Mouse (Mus musculus) telencephalon, adult 2 months (tissue): ENCODE measurements around the gene Gbp2b.
"Not testable (repeated sequence)": the region's sequence is repeated elsewhere in the genome, so short reads cannot be mapped to it uniquely, and the experiment has no call there.

Experiments used
- DNase-seq: peaks from one replicate; pipeline ENCODE4 v3.0.0-alpha.2; 2011; ENCODE audit warnings: low read depth, low spot score

The Gbp2b gene

DNA sequence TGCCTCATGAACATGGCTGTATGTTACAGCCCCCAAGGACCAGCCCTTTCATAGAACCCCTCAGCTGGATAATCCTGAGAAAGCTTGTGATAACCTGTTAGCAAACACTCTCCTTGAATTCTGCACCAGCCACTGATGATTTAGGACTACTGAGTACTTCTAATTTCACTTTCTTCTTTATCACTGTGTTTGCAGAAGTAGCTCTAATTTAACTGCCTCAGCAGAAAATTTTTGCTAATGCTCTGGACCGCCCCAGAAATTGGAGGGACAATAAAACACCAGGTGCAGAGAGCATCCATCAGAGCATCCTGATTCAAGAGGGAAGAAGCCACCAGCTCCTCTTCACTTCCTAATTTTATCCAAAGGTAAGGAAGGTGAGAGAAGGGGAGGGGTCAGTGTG, at the start of gene Gbp2b:
Gbp2b (plus strand) TSS at position 301 of the 400 bp plus-strand sequence.
- DNase-seq = no peak

DNA sequence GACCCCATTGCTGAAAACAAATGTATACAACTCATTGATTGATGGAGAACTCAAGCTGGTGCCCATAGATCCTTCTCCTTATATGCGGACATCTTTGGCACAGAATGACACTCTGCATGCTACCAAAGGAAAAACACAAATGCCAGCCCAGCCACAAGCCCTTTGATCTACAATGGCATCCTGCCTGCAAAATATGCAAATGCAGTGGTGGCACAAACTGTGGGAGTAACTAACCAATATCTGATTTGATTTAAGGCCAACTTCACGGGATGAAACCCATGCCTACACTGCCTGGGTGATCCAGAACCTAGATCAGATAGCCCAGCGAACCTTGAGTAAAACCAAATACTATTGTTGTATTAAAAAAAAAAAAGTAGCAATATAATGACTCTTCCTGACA, 48.0 kb upstream of the Gbp2b start:
- no peak for DNase-seq

DNA sequence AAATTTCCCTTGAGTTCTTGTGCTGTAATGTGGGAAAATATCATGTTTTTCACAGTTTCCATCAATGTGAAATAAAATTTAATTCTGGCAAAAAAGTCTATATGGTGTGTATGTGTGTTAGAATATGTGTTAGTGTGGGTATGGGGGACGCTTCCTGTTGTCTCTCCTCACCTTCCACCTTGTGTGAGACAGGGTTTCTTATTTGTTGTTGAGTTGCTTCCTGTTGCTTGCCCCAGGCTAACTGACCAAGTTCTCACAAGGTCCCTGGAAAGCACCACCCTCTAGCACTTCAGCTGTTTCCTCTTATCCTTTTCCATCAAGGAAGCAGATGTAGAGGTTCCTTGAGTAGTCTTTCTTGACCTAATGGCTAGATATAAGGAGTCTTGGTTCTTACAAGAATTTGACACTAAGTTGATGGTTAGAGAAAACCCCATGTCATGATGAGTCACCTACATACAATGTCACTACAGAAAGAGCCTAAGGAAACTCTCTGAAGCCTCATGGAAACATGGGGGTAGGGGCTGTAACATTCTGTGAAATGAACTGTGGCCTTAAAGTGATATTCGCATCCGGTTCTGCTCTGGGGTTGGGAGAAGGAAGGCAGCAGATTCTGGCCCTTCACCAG, 44.5 kb upstream of the Gbp2b start:
- DNase-seq = no peak

DNA sequence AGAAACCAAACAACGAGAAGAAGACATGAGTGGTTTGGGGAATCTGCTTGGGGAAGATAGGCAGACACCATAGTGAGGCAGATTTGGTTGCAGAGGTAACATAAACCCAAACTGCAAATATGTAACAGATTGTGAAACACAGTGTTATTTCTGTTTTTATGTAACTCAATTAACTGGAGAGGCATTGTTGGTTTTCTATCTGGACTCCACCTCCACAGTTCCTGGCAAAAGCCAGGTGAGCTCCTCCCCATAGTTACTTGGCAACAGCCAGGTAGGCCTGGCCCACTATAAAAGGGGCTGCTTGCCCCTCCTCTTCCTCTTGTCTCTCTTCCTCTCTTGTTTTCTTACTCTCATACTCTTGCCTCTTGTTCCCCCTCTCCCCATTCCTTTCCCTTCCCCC, 40.0 kb upstream of the Gbp2b start:
- no peak for DNase-seq

DNA sequence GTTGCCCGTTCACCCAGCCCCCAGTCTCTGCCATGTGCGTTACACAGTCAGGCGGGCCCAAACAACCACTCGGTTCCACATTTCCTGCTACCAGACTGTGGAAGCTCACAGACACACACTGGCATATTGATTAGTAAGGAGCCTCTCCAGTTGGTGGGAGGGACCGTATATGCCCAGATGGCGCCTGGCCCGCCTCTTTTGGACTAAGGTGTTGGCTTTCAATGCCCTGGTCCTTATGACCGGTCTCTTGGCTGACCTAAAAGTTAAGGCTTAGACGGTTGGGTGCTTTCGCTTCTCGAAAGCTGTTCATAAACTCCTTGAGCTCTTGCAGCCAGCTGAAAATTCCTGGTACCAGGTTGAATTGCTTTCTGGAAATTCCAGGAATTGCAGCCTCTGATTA, 39.0 kb upstream of the Gbp2b start:
- no peak for DNase-seq

DNA sequence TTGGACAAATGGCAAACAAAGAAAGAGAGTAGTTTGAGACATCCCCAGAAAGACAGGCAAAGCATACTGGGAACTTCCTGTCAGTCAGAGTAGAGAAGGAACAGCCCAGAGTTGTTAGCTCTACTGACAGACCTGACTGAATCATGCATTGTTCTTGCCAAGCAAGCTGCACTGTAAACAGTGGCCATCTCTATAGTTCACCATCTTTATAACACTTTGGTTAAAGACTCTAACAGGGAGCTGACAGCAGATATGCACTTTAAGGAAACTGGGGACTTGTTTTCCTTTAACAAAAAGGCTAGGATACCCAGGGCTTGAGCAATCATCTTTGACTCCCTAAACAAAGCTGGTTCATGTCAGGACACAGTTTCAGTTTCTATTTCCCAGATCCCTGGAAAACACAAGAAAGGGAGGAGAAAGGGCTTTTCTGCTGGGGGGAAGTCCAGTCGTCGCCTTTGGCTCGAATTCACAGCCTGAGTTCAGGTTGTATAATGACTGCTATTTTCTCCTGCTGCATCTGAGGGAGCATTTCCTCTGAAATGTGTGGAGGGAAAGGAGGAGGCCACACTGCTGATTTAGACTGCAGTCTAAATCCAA, 34.9 kb upstream of the Gbp2b start, which contains the start of gene Gbp3:
Gbp3 (plus strand) TSS at position 395 of the 597 bp plus-strand sequence.
- no peak for DNase-seq

DNA sequence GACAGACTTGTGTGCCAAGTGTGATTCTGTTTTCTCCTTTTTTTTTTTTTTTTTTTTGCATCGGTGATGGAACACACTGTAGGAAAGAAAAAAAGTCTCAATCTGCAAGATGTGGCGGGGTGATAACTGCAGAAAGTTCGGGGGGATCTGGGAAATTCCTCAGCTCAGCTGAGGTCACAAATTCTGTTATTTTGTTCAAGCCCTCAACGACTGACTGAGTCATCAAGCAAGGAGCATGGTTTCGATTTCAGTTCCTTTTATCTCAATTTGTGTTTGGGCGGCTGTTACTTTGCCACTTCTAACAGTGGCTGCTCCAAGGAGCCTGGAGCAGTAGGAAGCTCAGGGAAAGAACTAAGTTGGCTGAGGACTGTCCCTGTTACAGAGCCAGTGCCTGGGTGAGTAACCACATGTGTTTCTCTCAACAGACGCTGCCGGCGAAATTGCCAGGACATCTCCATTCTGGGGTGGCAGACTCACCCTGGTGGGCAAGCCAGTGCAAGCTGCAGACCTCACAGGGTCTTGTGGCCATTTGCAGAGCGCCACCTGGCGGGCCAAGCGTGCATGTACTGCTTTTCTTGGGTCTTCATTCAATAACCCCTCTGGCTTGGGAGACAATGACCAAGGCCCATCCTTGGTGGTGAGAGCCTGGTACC, 34.2 kb upstream of the Gbp2b start:
- DNase-seq = peak; percentile 28

DNA sequence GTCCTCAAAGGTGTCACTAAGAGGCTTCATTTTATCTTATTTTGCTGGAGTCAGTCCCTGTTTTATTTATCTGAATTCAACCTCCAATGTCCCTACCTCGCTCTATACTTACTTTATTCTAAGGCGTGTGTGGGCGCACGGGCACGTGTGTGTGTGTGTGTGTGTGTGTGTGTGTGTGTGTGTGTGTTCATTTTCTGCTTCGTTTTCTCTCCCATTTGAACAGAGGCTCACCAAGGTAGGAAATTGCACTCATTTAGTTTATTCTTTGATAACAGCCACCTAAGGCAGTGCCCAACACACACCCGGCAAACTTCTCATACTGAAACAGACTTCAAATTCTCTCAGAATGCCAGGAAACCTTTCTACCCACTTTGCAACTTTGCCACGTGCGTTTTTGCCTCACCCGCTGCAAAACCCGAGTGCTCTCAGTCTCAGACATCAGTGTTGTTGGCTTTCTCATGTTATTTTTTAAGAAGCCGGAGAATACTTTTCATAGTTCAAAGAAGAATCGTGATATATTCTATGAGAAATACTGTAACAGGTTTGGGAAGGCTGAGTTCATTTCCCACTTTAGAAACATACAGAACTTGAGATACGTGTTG, 33.5 kb upstream of the Gbp2b start:
- no peak for DNase-seq

DNA sequence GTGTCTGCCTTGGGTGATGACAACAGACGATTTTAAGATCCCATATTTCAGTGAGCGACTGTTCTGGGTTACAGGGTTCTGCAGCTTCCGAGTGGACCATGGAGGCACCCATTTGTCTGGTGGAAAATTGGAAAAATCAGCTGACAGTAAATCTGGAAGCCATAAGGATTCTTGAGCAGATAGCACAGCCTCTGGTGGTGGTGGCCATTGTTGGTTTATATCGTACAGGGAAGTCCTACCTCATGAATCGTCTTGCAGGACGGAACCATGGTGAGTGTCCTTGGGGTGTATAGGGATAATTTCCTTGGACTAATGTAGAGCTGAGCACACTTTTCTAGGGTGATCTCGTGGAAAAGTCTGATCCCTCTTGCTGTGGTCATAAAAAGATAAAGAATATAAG, 33.0 kb upstream of the Gbp2b start:
- DNase-seq = no peak

DNA sequence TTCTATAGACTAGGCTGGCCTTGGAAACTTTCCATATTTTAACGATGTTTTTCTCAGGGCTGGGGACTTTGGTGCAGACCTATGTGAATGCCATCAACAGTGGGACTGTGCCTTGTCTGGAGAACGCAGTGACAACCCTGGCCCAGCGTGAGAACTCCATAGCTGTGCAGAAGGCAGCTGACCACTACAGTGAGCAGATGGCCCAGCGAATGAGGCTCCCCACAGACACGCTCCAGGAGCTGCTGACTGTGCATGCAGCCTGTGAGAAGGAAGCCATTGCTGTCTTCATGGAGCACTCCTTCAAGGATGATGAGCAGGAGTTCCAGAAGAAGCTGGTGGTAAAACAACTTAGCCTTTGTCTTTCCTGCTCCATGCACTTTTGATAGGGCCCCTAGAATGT, 27.2 kb upstream of the Gbp2b start:
- DNase-seq = not testable (repeated sequence)

DNA sequence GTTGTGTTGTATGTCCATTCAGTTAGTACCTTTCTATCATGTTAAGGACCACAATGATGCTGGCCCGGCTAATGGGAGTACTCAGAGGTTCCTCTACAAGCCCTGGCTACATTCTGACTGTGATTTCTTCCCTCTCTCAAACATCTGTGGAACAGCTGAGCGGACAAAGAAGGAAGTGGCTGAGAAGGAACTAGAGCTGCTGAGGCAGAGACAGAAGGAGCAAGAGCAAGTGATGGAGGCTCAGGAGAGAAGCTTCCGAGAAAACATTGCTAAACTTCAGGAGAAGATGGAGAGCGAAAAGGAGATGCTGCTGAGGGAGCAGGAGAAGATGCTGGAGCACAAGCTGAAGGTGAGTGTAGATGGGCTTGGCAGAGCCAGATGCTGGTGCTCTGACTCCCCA, 23.9 kb upstream of the Gbp2b start:
- DNase-seq = no peak

DNA sequence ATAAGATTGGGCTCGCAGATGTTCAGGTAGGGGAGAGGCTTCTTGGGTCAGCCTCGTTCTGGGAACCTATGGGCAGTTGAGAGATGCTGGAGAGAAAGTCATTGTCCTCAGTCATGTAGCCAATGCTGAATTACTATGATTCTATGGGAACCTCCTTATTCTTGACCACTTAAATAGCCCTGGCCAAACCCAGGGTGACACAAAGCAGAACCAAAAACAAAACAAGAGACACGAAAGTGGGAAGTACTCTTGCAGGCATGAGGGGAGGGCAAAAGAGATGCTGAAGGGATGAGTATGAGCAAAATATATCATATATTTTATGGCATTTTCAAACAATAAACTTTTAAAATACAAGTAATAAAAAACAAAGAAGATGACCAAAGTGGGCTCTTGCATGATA, 17.5 kb upstream of the Gbp2b start:
- DNase-seq = no peak

DNA sequence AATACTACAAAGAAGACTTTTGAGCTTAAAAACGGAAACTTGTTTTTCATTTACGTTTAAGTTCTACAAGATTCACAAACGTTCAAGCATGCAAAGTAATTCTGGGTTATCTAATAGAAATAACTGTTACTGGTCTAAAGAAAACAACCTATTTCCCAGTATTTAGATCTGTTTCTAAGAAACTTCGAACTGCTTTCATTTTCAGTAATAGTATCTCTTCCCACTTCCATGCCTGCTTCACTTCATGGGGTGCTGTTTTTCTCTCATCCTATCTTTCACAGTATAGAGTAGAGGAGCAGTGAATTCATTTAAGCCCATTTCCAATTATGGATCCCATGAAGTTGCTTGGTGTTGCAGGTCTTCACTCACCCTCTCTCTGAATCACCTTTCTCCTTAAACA, 16.3 kb upstream of the Gbp2b start:
- DNase-seq = no peak

DNA sequence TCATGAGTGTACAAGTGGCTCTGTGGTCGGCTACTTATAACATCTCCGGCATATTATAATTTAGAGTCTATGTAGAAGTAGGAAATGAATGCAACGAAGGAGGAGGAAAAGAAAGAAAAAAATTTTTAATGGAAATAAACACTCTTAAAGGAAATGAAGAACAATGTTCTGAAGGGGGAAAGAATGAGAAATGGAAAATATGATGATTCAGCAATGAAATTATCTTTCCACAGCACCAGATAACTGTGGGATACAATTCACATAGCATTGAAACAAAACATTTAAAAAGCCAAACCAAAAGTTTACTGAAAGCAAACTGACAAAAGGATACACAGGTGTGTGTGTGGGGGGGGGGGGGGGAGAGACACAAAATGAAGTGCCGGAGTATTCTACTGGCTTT, 11.6 kb upstream of the Gbp2b start:
- no peak for DNase-seq

DNA sequence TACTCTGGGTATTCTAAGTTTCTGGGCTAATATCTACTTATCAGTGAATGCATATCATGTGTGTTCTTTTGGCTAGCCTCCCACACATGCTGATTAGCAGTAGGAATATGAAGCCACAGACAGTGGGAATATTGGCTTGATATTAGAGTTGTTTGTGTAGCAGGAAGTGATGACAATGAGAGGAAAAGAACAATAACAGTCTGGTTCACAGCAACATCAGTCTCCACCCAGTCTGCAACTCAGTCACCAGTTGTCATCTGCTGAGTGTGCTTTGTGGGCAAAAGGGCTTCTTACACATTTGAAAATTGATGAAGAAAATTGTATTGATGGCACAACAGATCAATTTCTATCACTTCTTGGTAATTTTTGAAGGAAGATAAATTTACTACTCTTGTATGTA, 7.3 kb upstream of the Gbp2b start:
- no peak for DNase-seq

DNA sequence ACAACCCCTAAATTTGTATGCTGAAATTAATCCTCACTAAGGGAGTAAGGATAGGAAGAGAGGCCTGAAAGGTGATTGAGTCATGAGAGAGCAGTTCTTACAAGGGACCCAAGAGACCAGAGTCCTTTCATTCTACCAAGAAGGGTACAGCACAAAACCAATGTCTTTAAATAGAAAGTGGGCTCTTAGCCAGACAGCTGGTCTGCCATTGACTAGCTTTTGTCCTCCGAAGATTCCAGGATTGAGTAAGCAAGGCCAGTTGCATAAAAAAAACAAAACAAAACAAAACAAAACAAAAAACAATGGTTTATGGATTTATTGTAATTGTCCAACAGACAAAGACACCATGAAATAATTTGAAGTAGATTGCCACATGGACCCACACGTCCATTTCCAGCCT, 5.8 kb upstream of the Gbp2b start:
- DNase-seq = no peak

DNA sequence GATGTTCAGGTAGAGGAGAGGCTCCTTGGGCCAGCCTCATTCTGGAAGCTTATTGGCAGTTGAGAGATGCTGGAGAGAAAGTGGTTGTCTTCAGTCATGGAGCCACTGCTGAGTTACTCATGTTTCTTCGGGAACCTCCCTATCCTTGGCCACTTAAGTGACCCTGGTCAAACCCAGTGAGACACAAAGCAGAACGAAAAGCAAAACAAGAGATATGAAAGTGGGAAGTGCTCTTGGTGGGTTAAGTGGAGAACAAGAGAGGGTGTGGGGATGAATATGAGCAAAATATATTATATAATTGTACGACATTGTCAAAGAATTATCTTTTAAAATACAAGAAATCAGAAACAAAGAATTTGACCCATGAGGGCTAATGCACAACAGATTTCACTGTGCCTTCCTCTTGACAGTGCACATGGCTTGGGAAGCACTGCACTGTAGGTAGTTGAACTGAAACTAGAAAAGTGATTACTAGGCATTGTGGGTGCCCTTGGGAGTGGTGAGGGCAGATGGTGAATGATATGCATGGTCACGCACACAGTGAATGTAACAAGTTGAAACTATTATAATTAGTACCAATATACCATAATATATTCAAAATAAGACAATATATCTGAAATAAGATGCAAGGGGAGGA, 4.1 kb upstream of the Gbp2b start:
- no peak for DNase-seq

DNA sequence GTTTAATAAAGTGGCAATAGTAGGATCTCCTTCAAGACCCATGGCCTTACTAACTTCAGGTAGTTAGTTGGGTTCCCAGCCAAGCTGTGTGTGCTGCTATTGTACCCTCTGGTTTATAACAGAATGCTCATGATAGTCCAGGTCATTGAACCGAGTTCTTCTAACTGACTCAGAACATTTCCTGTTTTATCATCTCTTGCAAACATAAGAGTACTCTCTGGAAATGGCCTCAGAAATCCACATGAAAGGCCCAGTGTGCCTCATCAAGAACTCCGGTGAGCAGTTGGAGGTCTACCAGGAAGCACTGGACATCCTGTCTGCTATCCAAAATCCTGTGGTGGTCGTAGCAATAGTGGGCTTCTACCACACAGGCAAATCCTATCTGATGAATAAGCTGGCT, 3.3 kb downstream of the Gbp2b start:
- DNase-seq = no peak

DNA sequence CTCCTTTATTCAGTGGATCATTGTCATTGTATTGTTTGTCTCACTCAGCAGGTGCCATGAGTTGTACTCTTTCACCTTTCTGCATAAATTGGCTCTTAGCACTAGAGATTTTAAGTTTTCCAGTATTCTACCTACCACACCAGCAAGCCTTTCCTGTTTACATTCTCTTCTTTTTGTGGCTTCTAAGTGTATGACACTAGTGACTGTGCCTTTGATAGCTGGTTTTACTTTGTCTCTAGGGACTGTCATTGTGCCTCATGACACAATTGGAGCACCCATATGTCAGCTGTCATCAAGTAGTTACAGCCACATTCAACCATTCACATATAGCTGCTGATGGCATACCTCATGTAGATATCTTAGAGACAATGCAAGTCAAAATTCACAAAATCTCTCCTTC, 7.0 kb downstream of the Gbp2b start:
- no peak for DNase-seq

DNA sequence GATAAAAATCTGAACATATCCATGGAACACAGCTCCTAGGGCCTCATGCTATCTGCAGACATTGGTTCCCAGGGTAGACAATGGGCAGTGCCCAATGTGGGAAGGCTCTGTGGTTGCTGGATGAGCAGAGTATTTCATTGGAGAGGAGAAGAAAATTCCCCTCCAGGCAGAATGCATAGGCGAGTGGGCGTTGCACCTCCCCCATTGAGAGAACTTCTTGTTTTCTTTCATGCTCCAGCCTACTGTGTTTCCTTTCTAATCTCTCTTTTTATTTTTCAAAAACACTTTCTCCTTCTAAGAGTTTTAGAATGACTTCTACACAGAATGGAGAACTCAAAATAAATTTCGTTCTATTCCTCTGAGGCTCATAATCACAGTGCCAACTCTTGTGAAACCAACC, 24.0 kb downstream of the Gbp2b start:
- DNase-seq = no peak

DNA sequence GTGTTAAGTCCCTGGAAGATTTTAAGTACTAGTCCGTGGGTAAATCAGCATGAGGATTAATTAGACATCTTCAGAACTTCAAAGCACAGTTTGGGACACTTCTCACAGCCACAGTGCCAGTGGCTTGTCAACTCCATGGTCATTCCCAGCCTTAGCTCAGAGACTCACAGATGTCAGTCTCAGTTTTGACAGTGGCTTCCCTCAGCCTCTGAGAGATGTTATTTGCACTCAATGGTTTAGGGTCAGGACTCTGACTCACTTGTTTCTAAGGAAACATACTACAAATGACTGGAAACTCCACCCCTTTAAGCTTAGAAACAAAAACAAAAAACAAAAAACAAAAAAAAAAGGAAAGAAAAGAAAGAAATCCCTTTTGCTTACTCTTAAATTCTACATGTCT, 25.0 kb downstream of the Gbp2b start:
- no peak for DNase-seq
